Mouse (Mus musculus) spleen, adult 2 months (tissue): Measurements from ENCODE around the gene Tbc1d9b.
A peak's percentile ranks its signal among the peaks of the same experiment; 100 is the strongest.

ENCODE experiments used
- CTCF ChIP-seq: fragments of 200-500 bp; IDR thresholded peaks from 2 replicates; pipeline ENCODE4 v1.5.1; 2011; ENCODE audit warnings: mild to moderate bottlenecking, inconsistent platforms; ENCODE audit not compliant: insufficient read depth, insufficient read length, insufficient replicate concordance; ENCODE audit errors: extremely low read depth
- POLR2A ChIP-seq: fragments of 200-500 bp; IDR thresholded peaks from 2 replicates; pipeline ENCODE4 v1.6.1; 2011; ENCODE audit warnings: low read depth, low read length, inconsistent platforms

- TF ChIP-seq CTCF: peak; percentile 91; the same call in 1 of the 2 replicates
- TF ChIP-seq POLR2A: no peak
These were observed 16.9 kb upstream of the Tbc1d9b start for GRCm38 (mm10) chr11:50114329-50114728.
